ENCODE assay signal across 8 mouse cellular contexts in genomic region chr16:17575870-17576824, GRCm38 (mm10). TPM values are rescaled to one million over a fixed set of nuclear protein-coding genes. Genes with fewer than 3 reads are reported as not detected.
DNase-seq lines count a peak whose midpoint lies in the region; ATAC-seq and TF ChIP-seq lines count a peak whose summit lies in the region.

No protein-coding gene starts in this region.

- H3K9ac ChIP-seq in CH12.LX (ENCODE audit: insufficient read depth, low read depth): no peak overlapping the region
- peak overlapping the region; percentile 74 for H3K9ac ChIP-seq in heart, embryonic 14.5 days (ENCODE audit: low read length)
- peak overlapping the region; percentile 49 for H3K9ac ChIP-seq in liver, embryonic 13.5 days

- 0 out of 2 replicates have a peak, but pooled peaks have one; percentile 36 for ATAC-seq in erythroblast, adult 5-6 weeks (replicated peaks; ENCODE audit: low FRiP score, poor library complexity, severe bottlenecking)
- no peak for ATAC-seq in heart, embryonic 14.5 days (ENCODE audit: insufficient number of reproducible peaks, insufficient read depth, low FRiP score, low read depth)
- ATAC-seq in liver, embryonic 13.5 days (ENCODE audit: low read depth): peak; percentile 62

- no peak for TF ChIP-seq POLR2A in CH12.LX (IDR thresholded peaks at IDR 0.05; ENCODE audit: low read depth, low read length)
- TF ChIP-seq POLR2A in bone marrow, adult 2 months (IDR thresholded peaks at IDR 0.05; ENCODE audit: borderline replicate concordance, control insufficient read depth, low read depth, low read length): no peak

- H3K4me1 ChIP-seq in CH12.LX (ENCODE audit: control insufficient read depth in 1 of 2, insufficient read depth in 2 of 2): peaks cover 0 to 3% of the 10 kb centered on the region in 2 experiments; a peak in 1 of 4 replicates
- no peaks in the 10 kb centered on the region; the same call in 1 of the 2 replicates for H3K4me1 ChIP-seq in bone marrow, adult 2 months (ENCODE audit: control insufficient read depth, insufficient read depth, low read length)
- H3K4me1 ChIP-seq in heart, embryonic 14.5 days (ENCODE audit: control insufficient read depth in 2 of 2, insufficient read depth in 2 of 2, low read length in 2 of 2): peaks cover 4 to 8% of the 10 kb centered on the region in 2 experiments
- H3K4me1 ChIP-seq in liver, embryonic 13.5 days (replicated peaks): peaks cover 15% of the 10 kb centered on the region

- H3K4me3 ChIP-seq in CH12.LX (replicated peaks in 1 of 3; ENCODE audit: low read depth in 2 of 3, low read length in 2 of 3, poor library complexity in 1 of 3): peak overlapping the region in 2 of 3 experiments; percentile 32 to 51
- peak overlapping the region; percentile 60 for H3K4me3 ChIP-seq in bone marrow, adult 2 months (replicated peaks; ENCODE audit: control insufficient read depth, low read depth, low read length)
- peak overlapping the region; percentile 50 to 61 for H3K4me3 ChIP-seq in heart, embryonic 14.5 days (ENCODE audit: control insufficient read depth in 1 of 2, insufficient read depth in 1 of 2, low read depth in 1 of 2, low read length in 2 of 2)
- peak overlapping the region; percentile 59 for H3K4me3 ChIP-seq in liver, embryonic 13.5 days (replicated peaks)

- 17% methylated on average over 45 of the region's 45 CpGs for WGBS in bone marrow, adult 2 months
- WGBS in heart, embryonic 14.5 days: 11% methylated on average over 45 of the region's 45 CpGs
- WGBS in liver, embryonic 13.5 days (ENCODE audit: insufficient replicate concordance): 13% methylated on average over 45 of the region's 45 CpGs

- TF ChIP-seq CTCF in CH12.LX (conservative IDR thresholded peaks at IDR 0.05 in 1 of 2, IDR thresholded peaks at IDR 0.05 in 1 of 2; ENCODE audit: low read depth in 2 of 2, low read length in 2 of 2): no peak
- TF ChIP-seq CTCF in bone marrow, adult 2 months (IDR thresholded peaks at IDR 0.05; ENCODE audit: control insufficient read depth, insufficient read depth, low read length): no peak

- no peak overlapping the region for H3K27ac ChIP-seq in CH12.LX (ENCODE audit: insufficient read depth, low read depth)
- no peak overlapping the region for H3K27ac ChIP-seq in bone marrow, adult 2 months (ENCODE audit: control insufficient read depth, insufficient read depth, low read depth, low read length, poor library complexity)
- H3K27ac ChIP-seq in heart, embryonic 14.5 days (replicated peaks in 1 of 2; ENCODE audit: control insufficient read depth in 1 of 2, insufficient read depth in 1 of 2, low read depth in 2 of 2, low read length in 2 of 2): no peak overlapping the region
- no peak overlapping the region for H3K27ac ChIP-seq in liver, embryonic 13.5 days

- no peaks in the 10 kb centered on the region for H3K36me3 ChIP-seq in CH12.LX (replicated peaks in 1 of 2; ENCODE audit: control insufficient read depth in 1 of 2, insufficient read depth in 1 of 2, low read length in 1 of 2)
- no peaks in the 10 kb centered on the region for H3K36me3 ChIP-seq in heart, embryonic 14.5 days (ENCODE audit: control insufficient read depth, insufficient read depth, low read length)
- no peaks in the 10 kb centered on the region for H3K36me3 ChIP-seq in liver, embryonic 13.5 days

- no peak for TF ChIP-seq EP300 in CH12.LX (IDR thresholded peaks at IDR 0.05; ENCODE audit: low read length)

- no peaks in the 10 kb centered on the region for H3K79me2 ChIP-seq in CH12.LX (replicated peaks; ENCODE audit: control insufficient read depth, extremely low read depth, insufficient read depth, poor library complexity, severe bottlenecking)

- in situ Hi-C loops in CH12.LX (cut with MboI; ENCODE audit: low pct_ligation_motif_present, low pct_unique_long_range_greater_than_20kb, low sequenced_read_pairs): no loop called here

- peak overlapping the region; percentile 17; the same call in 1 of the 2 replicates for H3K4me2 ChIP-seq in CH12.LX (ENCODE audit: insufficient read depth, low read depth, poor library complexity, severe bottlenecking)
- peak overlapping the region; percentile 96 for H3K4me2 ChIP-seq in heart, embryonic 14.5 days (ENCODE audit: low read length)
- peak overlapping the region; percentile 74 for H3K4me2 ChIP-seq in liver, embryonic 13.5 days

- dilution Hi-C loops in CH12.LX (cut with MboI; ENCODE audit: extremely low pct_ligation_motif_present, extremely low pct_unique_long_range_greater_than_20kb, low sequenced_read_pairs): no loop called here

- peaks cover 82% of the 10 kb centered on the region for H3K27me3 ChIP-seq in CH12.LX (replicated peaks)
- peaks cover 16% of the 10 kb centered on the region for H3K27me3 ChIP-seq in heart, embryonic 14.5 days (ENCODE audit: control insufficient read depth, insufficient read depth, low read length)
- peaks cover 66% of the 10 kb centered on the region for H3K27me3 ChIP-seq in liver, embryonic 13.5 days

- no peaks in the 10 kb centered on the region for H3K9me3 ChIP-seq in CH12.LX (replicated peaks; ENCODE audit: low read length)
- no peaks in the 10 kb centered on the region for H3K9me3 ChIP-seq in heart, embryonic 14.5 days (ENCODE audit: control insufficient read depth, low read length)
- H3K9me3 ChIP-seq in liver, embryonic 13.5 days (replicated peaks): no peaks in the 10 kb centered on the region

- TF ChIP-seq RAD21 in CH12.LX (IDR thresholded peaks at IDR 0.05; ENCODE audit: low read depth, low read length): no peak

- DNase-seq in CH12.LX (ENCODE audit: extremely low read depth): no peak
- peak; percentile 85 for DNase-seq in kidney, postnatal 14 days
- DNase-seq in liver, embryonic 13.5 days: no peak
- peak; percentile 23 for DNase-seq in naive thymus-derived CD4-positive, alpha-beta T cell, adult 2 months (ENCODE audit: low read depth)
- peak; percentile 89 for DNase-seq in urinary bladder, postnatal 14 days (ENCODE audit: low spot score)

TF ChIP-seq in CH12.LX, 34 proteins besides CTCF, POLR2A, EP300 and RAD21 (continues in another document):
- TF ChIP-seq SIN3A (IDR thresholded peaks at IDR 0.05; ENCODE audit: low read length) (no peak), CHD1 (IDR thresholded peaks at IDR 0.05; ENCODE audit: low read depth, low read length) (no peak), ZNF384 (IDR thresholded peaks at IDR 0.05; ENCODE audit: low read depth, low read length) (no peak)

RNA-seq across cellular contexts. Expression of gene Slc7a4, which starts 6.9 kb away (rescaled TPM):
- total RNA-seq in CH12.LX (2012; rRNA removed) (0.34 and 1.3 TPM in 2 replicates), CH12.LX (2014; rRNA removed) (not detected in 2 replicates)
- polyA plus RNA-seq in CH12.LX (2012; ENCODE audit: insufficient read length, low read depth): not detected in 2 replicates
- polyA plus RNA-seq in bone marrow, adult 2 months (2011; ENCODE audit: insufficient read depth, insufficient read length, low replicate concordance, missing spikeins): 4.5 and 4.6 TPM in 2 replicates
- total RNA-seq in erythroblast, adult 5-6 weeks (2015; ENCODE audit: low replicate concordance): 0.38 and 0.42 TPM in 2 replicates
- total RNA-seq in erythroblast, adult 5-6 weeks (2017; ENCODE audit: low replicate concordance): 0.84 and 7.1 TPM in 2 replicates
- polyA plus RNA-seq in heart, embryonic 14.5 days (2014; fragmentation: Nextera tagmentation; extraction: Ambion mirVana): 10.9 and 12.8 TPM in 2 replicates
- polyA plus RNA-seq in liver, embryonic 13.5 days (2015; fragmentation: Nextera tagmentation; extraction: Ambion mirVana): 1.3 and 1.8 TPM in 2 replicates

RNA-seq across cellular contexts. Expression of gene P2rx6, which starts 14.5 kb away (rescaled TPM):
- total RNA-seq in CH12.LX (2012; rRNA removed) (not detected in 2 replicates), CH12.LX (2014; rRNA removed) (not detected in 2 replicates)
- not detected in 2 replicates for polyA plus RNA-seq in CH12.LX (2012; ENCODE audit: insufficient read length, low read depth)
- 0.41 TPM in 1 of 2 replicates, not detected in the other for polyA plus RNA-seq in bone marrow, adult 2 months (2011; ENCODE audit: insufficient read depth, insufficient read length, low replicate concordance, missing spikeins)
- not detected in 2 replicates for total RNA-seq in erythroblast, adult 5-6 weeks (2015; ENCODE audit: low replicate concordance)
- total RNA-seq in erythroblast, adult 5-6 weeks (2017; ENCODE audit: low replicate concordance): not detected in 2 replicates
- 0.65 and 0.67 TPM in 2 replicates for polyA plus RNA-seq in heart, embryonic 14.5 days (2014; fragmentation: Nextera tagmentation; extraction: Ambion mirVana)
- polyA plus RNA-seq in liver, embryonic 13.5 days (2015; fragmentation: Nextera tagmentation; extraction: Ambion mirVana): 0.09 TPM in 1 of 2 replicates, not detected in the other

RNA-seq across cellular contexts. Expression of gene Lrrc74b, which starts 15.1 kb away (rescaled TPM):
- total RNA-seq in CH12.LX (2012; rRNA removed) (not detected in 2 replicates), CH12.LX (2014; rRNA removed) (not detected in 2 replicates)
- 0.17 TPM in 1 of 2 replicates, not detected in the other for polyA plus RNA-seq in CH12.LX (2012; ENCODE audit: insufficient read length, low read depth)
- not detected in 2 replicates for polyA plus RNA-seq in bone marrow, adult 2 months (2011; ENCODE audit: insufficient read depth, insufficient read length, low replicate concordance, missing spikeins)
- total RNA-seq in erythroblast, adult 5-6 weeks (2015; ENCODE audit: low replicate concordance): not detected in 2 replicates
- total RNA-seq in erythroblast, adult 5-6 weeks (2017; ENCODE audit: low replicate concordance): not detected in 2 replicates
- 0.20 and 0.22 TPM in 2 replicates for polyA plus RNA-seq in heart, embryonic 14.5 days (2014; fragmentation: Nextera tagmentation; extraction: Ambion mirVana)
- polyA plus RNA-seq in liver, embryonic 13.5 days (2015; fragmentation: Nextera tagmentation; extraction: Ambion mirVana): not detected in 2 replicates

RNA-seq across cellular contexts. Expression of gene Smpd4, which starts 43.0 kb away (rescaled TPM):
- total RNA-seq in CH12.LX (2012; rRNA removed) (38.6 and 55.5 TPM in 2 replicates), CH12.LX (2014; rRNA removed) (55.5 and 65.9 TPM in 2 replicates)
- 66.5 and 97.1 TPM in 2 replicates for polyA plus RNA-seq in CH12.LX (2012; ENCODE audit: insufficient read length, low read depth)
- 17.1 and 24.9 TPM in 2 replicates for polyA plus RNA-seq in bone marrow, adult 2 months (2011; ENCODE audit: insufficient read depth, insufficient read length, low replicate concordance, missing spikeins)
- total RNA-seq in erythroblast, adult 5-6 weeks (2015; ENCODE audit: low replicate concordance): 9.6 and 20.5 TPM in 2 replicates
- 14.6 and 19.2 TPM in 2 replicates for total RNA-seq in erythroblast, adult 5-6 weeks (2017; ENCODE audit: low replicate concordance)
- 22.7 and 23.7 TPM in 2 replicates for polyA plus RNA-seq in heart, embryonic 14.5 days (2014; fragmentation: Nextera tagmentation; extraction: Ambion mirVana)
- 16.7 and 22.5 TPM in 2 replicates for polyA plus RNA-seq in liver, embryonic 13.5 days (2015; fragmentation: Nextera tagmentation; extraction: Ambion mirVana)

RNA-seq across cellular contexts. Expression of gene Thap7, which starts 45.2 kb away (rescaled TPM):
- 64.3 and 72.7 TPM in 2 replicates for total RNA-seq in CH12.LX (2012; rRNA removed)
- total RNA-seq in CH12.LX (2014; rRNA removed): 80.7 and 83.3 TPM in 2 replicates
- 79.4 and 82.4 TPM in 2 replicates for polyA plus RNA-seq in CH12.LX (2012; ENCODE audit: insufficient read length, low read depth)
- 13.6 and 31.8 TPM in 2 replicates for polyA plus RNA-seq in bone marrow, adult 2 months (2011; ENCODE audit: insufficient read depth, insufficient read length, low replicate concordance, missing spikeins)
- 9.8 and 11.9 TPM in 2 replicates for total RNA-seq in erythroblast, adult 5-6 weeks (2015; ENCODE audit: low replicate concordance)
- 3.8 and 7.7 TPM in 2 replicates for total RNA-seq in erythroblast, adult 5-6 weeks (2017; ENCODE audit: low replicate concordance)
- 26.2 and 27.1 TPM in 2 replicates for polyA plus RNA-seq in heart, embryonic 14.5 days (2014; fragmentation: Nextera tagmentation; extraction: Ambion mirVana)
- polyA plus RNA-seq in liver, embryonic 13.5 days (2015; fragmentation: Nextera tagmentation; extraction: Ambion mirVana): 30.1 and 32.0 TPM in 2 replicates

Comparison
In these comparisons a context has a peak if more than half of its experiments do, and no peak if none do; other contexts are left out.
1. DNase-seq: peak in kidney, postnatal 14 days (single experiment), naive thymus-derived CD4-positive, alpha-beta T cell, adult 2 months (single experiment) and urinary bladder, postnatal 14 days (single experiment); none in CH12.LX (single experiment) and liver, embryonic 13.5 days (single experiment).
2. H3K4me2 ChIP-seq: peak in every context shown above with its lines; median percentile 96 in heart, embryonic 14.5 days; 74 in liver, embryonic 13.5 days; 17 in CH12.LX.
3. Peak in every context shown above with its lines, with median percentiles within 50 percentile points of each other: H3K4me3 ChIP-seq.